Mouse (Mus musculus): Measurements from ENCODE around the gene 4933405O20Rik.

DNA sequence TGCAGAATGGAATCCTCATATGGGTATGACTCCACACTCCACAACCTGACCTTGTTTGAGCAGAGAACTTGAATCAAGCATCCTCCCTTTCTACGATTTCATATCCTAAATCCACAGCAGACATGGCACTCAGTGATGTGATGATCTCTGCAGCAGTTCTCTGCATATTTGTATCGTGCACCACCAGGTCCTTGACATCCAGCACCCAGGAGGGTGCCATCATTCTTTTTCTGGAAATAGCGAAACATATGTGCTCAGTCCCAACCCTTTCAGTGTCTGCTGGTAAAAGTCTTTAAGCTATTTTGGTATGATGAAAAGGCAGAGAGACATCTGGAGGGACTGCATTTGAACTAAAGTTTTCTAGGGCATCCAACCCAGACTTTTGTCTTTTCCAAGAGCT is 36.3 kb upstream of the 4933405O20Rik start:
- TF ChIP-seq CTCF (IDR thresholded peaks at IDR 0.05; ENCODE audit: low read depth), result no peak
- TF ChIP-seq EP300 (optimal IDR thresholded peaks at IDR 0.05), result no peak

All from stomach, postnatal 0 days (tissue).